Mouse (Mus musculus) embryonic facial prominence, embryonic 15.5 days (tissue): Measurements from ENCODE around the gene Vps4b. TPM values are rescaled to one million over a fixed set of nuclear protein-coding genes. Genes with fewer than 3 reads are reported as not detected.
"Not testable (repeated sequence)": the region's sequence is repeated elsewhere in the genome, so short reads cannot be mapped to it uniquely, and the experiment has no call there.

ENCODE experiments used
- ATAC-seq: fragments of 200-750 bp; cut with Nextera tagmentation; 2 replicates; pipeline ENCODE4 v1.8.0; 2017; ENCODE audit warnings: low read depth, moderate TSS enrichment; ENCODE audit not compliant: insufficient number of reproducible peaks, low FRiP score, low TSS enrichment
- H3K27ac ChIP-seq: fragments of 300-500 bp; sonication (generic); replicated peaks from 2 replicates; pipeline ENCODE4 v1.5.1; 2015; ENCODE audit warnings: mild to moderate bottlenecking, inconsistent platforms
- H3K27me3 ChIP-seq: fragments of 300-500 bp; sonication (generic); 2 replicates; pipeline ENCODE4 v1.6.1; 2015; ENCODE audit warnings: inconsistent platforms
- H3K36me3 ChIP-seq: fragments of 300-500 bp; sonication (generic); 2 replicates; pipeline ENCODE4 v1.6.1; 2015; ENCODE audit warnings: mild to moderate bottlenecking, inconsistent platforms
- H3K4me1 ChIP-seq: fragments of 300-500 bp; sonication (generic); 2 replicates; pipeline ENCODE4 v1.6.1; 2015; ENCODE audit warnings: inconsistent platforms
- H3K4me2 ChIP-seq: fragments of 300-500 bp; sonication (generic); replicated peaks from 2 replicates; pipeline ENCODE4 v1.6.1; 2015; ENCODE audit warnings: mild to moderate bottlenecking, inconsistent platforms
- H3K4me3 ChIP-seq: fragments of 300-500 bp; sonication (generic); replicated peaks from 2 replicates; pipeline ENCODE4 v1.5.1; 2015; ENCODE audit warnings: mild to moderate bottlenecking, inconsistent platforms
- H3K9ac ChIP-seq: fragments of 300-500 bp; sonication (generic); 2 replicates; pipeline ENCODE4 v1.6.1; 2015; ENCODE audit warnings: inconsistent platforms
- H3K9me3 ChIP-seq: fragments of 300-500 bp; sonication (generic); replicated peaks from 2 replicates; pipeline ENCODE4 v1.6.1; 2016; ENCODE audit warnings: inconsistent platforms
- WGBS: fragments of 180-500 bp; shearing (Covaris S2); methylation state at CpG from one replicate; pipeline ENCODE4 v1.1.7; 2015; 5-methylcytosine and 5-hydroxymethylcytosine counted together
- polyA plus RNA-seq: library from polyadenylated mRNA; unstranded; fragments of >200 nt; fragmentation: Nextera tagmentation; extraction: Ambion mirVana; gene quantifications from 2 replicates; pipeline ENCODE4 v1.2.1, GENCODE M21; 2015

The Vps4b gene
- polyA plus RNA-seq, 1 experiment from 2014 or later: 62.9 TPM

DNA sequence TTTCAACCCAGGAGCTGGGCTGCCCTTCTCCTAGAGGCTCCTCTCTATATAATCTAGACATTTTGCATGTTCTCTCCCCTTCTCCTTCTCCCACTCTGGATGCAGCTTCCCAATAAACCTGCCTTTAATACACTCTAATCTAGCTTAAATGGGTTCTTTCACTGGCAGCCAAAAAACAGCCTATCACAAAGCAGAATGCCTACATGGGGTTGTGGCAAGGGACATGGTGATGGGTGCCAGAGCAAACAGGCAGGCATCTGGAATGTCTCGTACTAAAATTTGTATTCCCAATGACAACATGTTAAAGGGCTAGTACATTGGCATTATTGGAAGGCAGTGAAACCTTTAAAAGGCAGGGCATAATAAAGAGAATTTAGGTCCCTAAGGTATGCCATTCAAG lies 45.9 kb downstream of the Vps4b start:
- Histone ChIP-seq H3K4me3 (no peak overlapping the region), H3K36me3 (peaks cover 13% of the 10 kb centered on the region), H3K4me2 (no peak overlapping the region), H3K9me3 (no peaks in the 10 kb centered on the region), H3K27me3 (no peaks in the 10 kb centered on the region), H3K4me1 (no peaks in the 10 kb centered on the region), H3K27ac (no peak overlapping the region), H3K9ac (no peak overlapping the region)
- ATAC-seq: no peak
- 63% methylated on average over 1 of the region's 1 CpGs for WGBS

DNA sequence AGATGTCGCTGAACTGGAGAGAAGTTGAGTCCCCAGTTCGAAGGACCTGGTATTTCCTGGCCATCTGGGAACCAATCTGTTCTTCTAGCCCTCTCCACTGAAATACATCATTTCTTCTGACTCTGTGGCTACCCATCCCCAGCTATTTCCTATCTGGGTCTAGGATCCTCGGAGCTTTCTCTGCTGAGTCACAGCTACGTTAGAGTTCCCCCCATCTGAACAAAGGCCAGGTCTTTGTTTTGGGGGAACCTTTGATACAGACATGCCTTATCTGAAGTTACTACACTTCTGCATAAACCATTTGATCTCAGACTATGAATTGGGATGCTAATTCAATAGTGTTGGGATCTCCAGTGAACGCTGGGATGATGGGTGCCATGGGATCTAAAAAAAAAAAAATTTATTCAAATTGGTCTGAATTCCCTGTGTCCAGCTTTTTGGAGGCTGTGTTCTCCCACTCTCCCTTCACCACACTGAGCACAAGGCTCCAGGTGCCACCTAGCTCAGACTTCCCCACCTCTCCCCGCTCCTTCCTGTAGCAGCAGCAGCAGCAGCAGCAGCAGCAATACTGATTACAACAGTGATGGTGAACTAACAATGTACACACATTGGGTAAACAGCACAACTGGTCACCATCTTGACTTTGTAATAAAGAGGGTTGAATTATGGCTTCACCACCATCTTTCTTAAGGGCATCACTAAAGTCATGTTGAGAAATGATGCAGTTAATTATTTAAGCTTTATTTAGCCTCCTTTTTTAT lies 47.8 kb downstream of the Vps4b start:
- ATAC-seq: no peak
- H3K4me3 ChIP-seq: no peak overlapping the region
- H3K9me3 ChIP-seq: no peaks in the 10 kb centered on the region
- H3K9ac ChIP-seq: no peak overlapping the region
- no peaks in the 10 kb centered on the region for H3K4me1 ChIP-seq
- H3K27ac ChIP-seq: no peak overlapping the region
- WGBS: 89% methylated on average over 6 of the region's 6 CpGs
- no peak overlapping the region for H3K4me2 ChIP-seq
- H3K27me3 ChIP-seq: no peaks in the 10 kb centered on the region
- H3K36me3 ChIP-seq: peaks cover 13% of the 10 kb centered on the region

DNA sequence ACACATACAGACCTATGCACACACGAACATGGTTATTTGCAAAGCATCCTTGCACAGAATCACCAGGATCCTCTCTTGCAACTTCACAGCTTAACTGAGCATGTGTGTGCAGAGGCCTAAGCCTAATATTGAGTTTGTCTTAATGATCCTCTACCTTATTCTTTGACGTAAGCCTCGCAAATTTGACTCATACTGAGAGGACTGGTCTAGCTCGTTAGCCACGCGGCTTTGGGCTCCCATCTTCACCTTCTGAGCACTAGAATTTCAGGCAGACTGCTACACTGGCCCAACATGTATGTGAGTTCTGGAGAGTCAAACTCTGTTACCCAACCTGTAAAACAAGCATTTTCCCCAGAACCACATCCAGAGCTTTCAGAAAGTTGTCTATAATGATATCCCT lies 53.5 kb downstream of the Vps4b start:
- Histone ChIP-seq H3K4me3 (no peak overlapping the region), H3K27ac (no peak overlapping the region), H3K27me3 (no peaks in the 10 kb centered on the region), H3K4me2 (no peak overlapping the region), H3K4me1 (no peaks in the 10 kb centered on the region), H3K9me3 (no peaks in the 10 kb centered on the region), H3K9ac (no peak overlapping the region), H3K36me3 (peaks cover 17% of the 10 kb centered on the region; the same call in 1 of the 2 replicates)
- WGBS: 85% methylated on average over 6 of the region's 6 CpGs
- ATAC-seq: no peak

DNA sequence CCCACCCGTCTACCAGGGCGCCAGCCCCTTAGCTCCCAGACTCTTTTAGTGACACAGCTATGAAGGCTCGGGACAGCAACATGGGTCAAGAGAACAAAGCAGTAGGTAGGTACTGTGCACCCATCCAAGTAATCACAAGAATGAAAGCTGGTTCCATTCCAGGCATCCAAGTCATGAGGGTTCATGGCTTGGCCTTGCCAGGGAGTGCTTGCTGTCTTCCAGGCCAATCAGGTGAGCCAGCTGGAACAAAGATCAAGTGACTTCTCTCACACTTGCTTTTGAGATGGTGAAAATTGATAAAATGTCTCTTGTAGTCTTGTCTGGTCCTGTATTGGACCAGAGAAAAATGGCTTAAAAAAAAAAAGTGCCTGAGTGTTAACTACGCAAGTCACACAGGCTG lies 55.8 kb downstream of the Vps4b start:
- Histone ChIP-seq H3K4me2 (no peak overlapping the region), H3K27ac (no peak overlapping the region), H3K9ac (no peak overlapping the region), H3K4me1 (no peaks in the 10 kb centered on the region), H3K4me3 (no peak overlapping the region), H3K36me3 (0 out of 2 replicates have a peak, but pooled peaks cover 8% of the 10 kb centered on the region), H3K27me3 (no peaks in the 10 kb centered on the region), H3K9me3 (no peaks in the 10 kb centered on the region)
- WGBS: 88% methylated on average over 4 of the region's 4 CpGs
- no peak for ATAC-seq

DNA sequence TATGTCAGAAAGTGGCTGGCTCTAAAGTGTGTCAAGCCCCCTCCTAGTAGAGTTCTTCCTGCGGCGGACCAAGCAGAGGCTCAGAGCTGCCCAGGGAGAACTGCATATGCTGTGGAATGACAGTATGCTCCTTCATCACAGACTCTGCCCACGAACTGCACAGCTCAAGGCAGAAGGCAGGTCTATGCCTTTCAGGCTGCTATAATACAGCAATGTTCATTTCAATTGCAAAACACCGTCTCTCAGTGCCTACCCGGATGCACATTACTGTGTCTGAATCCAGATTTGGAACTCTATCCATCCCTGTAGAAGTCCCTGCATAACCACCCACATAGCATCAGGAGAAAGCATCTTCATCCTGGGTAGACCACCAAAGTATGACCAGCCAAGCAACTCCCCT lies 56.7 kb downstream of the Vps4b start:
- Histone ChIP-seq H3K36me3 (0 out of 2 replicates have a peak, but pooled peaks cover 8% of the 10 kb centered on the region), H3K9me3 (no peaks in the 10 kb centered on the region), H3K27me3 (no peaks in the 10 kb centered on the region), H3K27ac (no peak overlapping the region), H3K4me2 (no peak overlapping the region), H3K4me1 (no peaks in the 10 kb centered on the region), H3K9ac (no peak overlapping the region), H3K4me3 (no peak overlapping the region)
- no peak for ATAC-seq
- 85% methylated on average over 5 of the region's 5 CpGs for WGBS

DNA sequence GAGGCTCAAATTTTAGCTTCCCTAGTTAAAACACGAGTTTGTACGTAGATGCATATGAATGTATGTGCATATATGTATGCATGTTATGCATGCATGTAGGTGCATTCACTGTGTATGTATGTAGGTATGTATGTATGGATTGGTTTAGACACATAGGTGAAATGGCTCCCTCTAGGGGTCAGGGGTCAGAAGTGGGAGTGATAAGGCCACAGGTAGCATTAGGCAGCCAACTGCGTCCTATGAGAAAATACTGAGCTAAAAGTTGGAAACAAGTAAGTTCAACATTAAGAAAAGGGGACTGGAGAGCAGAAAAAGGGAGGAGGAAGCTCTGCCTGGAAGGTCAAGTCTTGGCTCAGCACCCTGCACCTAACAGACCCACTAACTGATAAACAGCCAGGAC lies 58.4 kb downstream of the Vps4b start:
- peaks cover 18% of the 10 kb centered on the region for H3K36me3 ChIP-seq
- no peaks in the 10 kb centered on the region for H3K9me3 ChIP-seq
- no peak for ATAC-seq
- H3K4me2 ChIP-seq: no peak overlapping the region
- no peak overlapping the region for H3K27ac ChIP-seq
- 81% methylated on average over 3 of the region's 3 CpGs for WGBS
- no peak overlapping the region for H3K4me3 ChIP-seq
- no peaks in the 10 kb centered on the region for H3K27me3 ChIP-seq
- H3K4me1 ChIP-seq: no peaks in the 10 kb centered on the region
- no peak overlapping the region for H3K9ac ChIP-seq

DNA sequence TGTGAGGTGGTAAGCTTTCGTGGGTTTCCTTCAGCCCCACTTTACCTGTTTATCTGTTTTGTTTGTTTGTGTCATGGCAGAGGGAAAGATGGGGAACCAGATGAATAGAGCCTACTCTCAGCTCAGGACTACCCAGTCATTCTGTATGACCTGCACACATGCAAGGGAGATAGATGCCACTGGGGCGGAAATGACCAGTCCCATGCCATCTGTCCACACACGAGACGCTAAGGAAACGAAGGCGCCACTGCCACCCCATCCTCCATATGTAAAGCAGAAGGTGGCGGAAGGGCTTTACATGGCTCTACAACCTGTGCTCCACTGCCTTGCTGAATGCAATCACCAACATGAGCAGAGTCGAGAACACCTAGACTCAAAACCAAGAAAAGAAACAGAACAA lies 60.3 kb downstream of the Vps4b start:
- H3K4me2 ChIP-seq: no peak overlapping the region
- H3K36me3 ChIP-seq: peaks cover 10% of the 10 kb centered on the region
- H3K4me3 ChIP-seq: no peak overlapping the region
- H3K4me1 ChIP-seq: no peaks in the 10 kb centered on the region
- H3K9ac ChIP-seq: no peak overlapping the region
- no peak for ATAC-seq
- H3K9me3 ChIP-seq: no peaks in the 10 kb centered on the region
- no peaks in the 10 kb centered on the region for H3K27me3 ChIP-seq
- H3K27ac ChIP-seq: no peak overlapping the region
- 91% methylated on average over 8 of the region's 8 CpGs for WGBS

DNA sequence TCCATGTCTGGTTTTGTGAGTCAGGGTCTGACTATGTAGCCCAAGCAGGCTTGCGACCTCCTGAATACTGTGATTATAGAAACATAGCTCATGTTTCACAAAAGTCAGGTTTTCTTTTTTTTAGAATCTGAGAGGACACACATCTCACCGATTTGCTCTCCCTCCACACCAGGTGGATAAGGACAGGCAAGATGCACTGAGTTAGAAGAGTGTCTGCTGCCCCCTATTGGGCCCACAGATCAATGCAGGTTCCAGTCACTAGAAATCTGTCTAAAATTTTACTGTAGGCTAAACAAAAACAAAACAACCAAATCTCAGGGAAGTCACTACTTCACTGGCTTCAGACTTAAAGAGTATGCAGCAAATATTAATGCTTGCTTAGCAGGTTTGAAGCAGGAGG lies 60.9 kb downstream of the Vps4b start:
- ATAC-seq: no peak
- H3K9ac ChIP-seq: no peak overlapping the region
- WGBS: 52% methylated on average over 2 of the region's 2 CpGs

DNA sequence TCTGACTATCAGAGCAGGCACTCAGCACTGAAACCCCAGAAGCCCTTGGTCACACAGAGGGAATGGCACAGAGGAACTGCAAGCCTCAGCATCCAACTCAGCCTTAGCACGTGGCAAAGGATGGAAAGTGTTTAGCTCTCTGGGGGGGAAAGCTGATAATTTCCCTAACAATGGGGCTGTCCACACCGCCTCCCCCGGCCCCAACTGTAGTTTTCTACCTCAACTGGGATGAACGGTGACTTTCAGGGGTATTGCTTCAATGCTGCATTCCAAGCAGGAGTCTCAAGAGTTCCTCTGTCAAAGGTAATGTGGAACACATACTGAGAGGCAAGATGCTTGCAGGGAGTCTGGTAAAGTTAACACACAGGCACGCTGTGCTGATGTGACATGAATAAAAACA lies 74.5 kb downstream of the Vps4b start:
- Histone ChIP-seq H3K9me3 (no peaks in the 10 kb centered on the region), H3K9ac (no peak overlapping the region), H3K4me2 (no peak overlapping the region), H3K4me1 (no peaks in the 10 kb centered on the region), H3K36me3 (no peaks in the 10 kb centered on the region), H3K4me3 (no peak overlapping the region), H3K27me3 (no peaks in the 10 kb centered on the region), H3K27ac (no peak overlapping the region)
- 40% methylated on average over 5 of the region's 5 CpGs for WGBS
- no peak for ATAC-seq

More for the DNA sequence above, 60.9 kb downstream of the Vps4b start:
- no peaks in the 10 kb centered on the region for H3K4me1 ChIP-seq
- H3K4me3 ChIP-seq: no peak overlapping the region
- H3K27ac ChIP-seq: no peak overlapping the region
- H3K36me3 ChIP-seq: peaks cover 10% of the 10 kb centered on the region
- H3K27me3 ChIP-seq: no peaks in the 10 kb centered on the region
- H3K4me2 ChIP-seq: no peak overlapping the region
- no peaks in the 10 kb centered on the region for H3K9me3 ChIP-seq

DNA sequence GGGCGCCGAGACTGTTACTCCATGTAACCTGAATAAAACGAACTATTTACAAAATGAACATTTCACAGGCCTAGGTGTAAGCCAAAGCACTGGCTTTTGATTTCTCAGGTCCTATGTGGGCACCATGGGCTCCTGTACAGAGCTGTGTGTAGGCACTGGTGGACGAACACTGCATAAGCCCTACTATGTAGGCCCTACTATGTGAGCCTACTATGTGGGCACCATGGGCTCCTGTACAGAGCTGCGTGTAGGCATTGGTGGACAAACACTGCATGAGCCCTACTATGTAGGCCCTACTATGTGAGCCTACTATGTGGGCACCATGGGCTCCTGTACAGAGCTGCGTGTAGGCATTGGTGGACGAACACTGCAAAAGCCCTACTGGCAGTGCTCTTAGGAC lies 78.8 kb downstream of the Vps4b start:
- H3K27ac ChIP-seq, H3K27me3 ChIP-seq, ATAC-seq, H3K4me2 ChIP-seq, H3K9ac ChIP-seq, H3K4me1 ChIP-seq, H3K4me3 ChIP-seq, H3K36me3 ChIP-seq, H3K9me3 ChIP-seq: not testable (repeated sequence)
- WGBS: 67% methylated on average over 7 of the region's 7 CpGs

DNA sequence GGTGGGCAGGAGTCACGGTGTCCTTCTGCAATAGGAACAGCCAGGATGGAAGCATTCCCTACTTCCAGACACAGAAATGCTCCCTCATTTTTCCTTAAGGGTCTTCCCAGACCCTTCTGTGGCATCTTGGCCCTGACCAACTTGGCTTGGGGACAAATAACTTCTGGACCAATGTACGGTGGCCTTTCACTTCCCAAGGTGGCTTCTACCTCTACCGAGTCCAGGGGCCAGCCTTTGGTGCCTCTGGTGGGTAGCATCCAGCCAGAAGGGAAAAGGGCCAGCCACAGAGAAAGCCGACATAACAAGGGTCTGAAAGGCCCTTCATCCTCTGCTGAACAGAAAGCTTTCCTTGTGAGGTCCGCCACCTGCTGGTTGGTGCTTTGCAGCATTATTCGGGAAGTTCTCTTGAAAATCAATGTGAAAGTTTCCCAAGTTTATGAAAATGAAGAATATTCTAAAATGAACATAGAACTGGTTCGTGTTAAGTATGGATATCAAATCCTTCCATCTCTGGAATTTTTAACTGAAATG lies 79.4 kb downstream of the Vps4b start:
- no peak overlapping the region for H3K4me2 ChIP-seq
- ATAC-seq: no peak
- H3K9me3 ChIP-seq: no peaks in the 10 kb centered on the region
- H3K4me1 ChIP-seq: peaks cover 11% of the 10 kb centered on the region; the same call in 1 of the 2 replicates
- no peak overlapping the region for H3K9ac ChIP-seq
- H3K27ac ChIP-seq: no peak overlapping the region
- no peaks in the 10 kb centered on the region for H3K27me3 ChIP-seq
- WGBS: 25% methylated on average over 7 of the region's 7 CpGs
- no peak overlapping the region for H3K4me3 ChIP-seq
- no peaks in the 10 kb centered on the region for H3K36me3 ChIP-seq

DNA sequence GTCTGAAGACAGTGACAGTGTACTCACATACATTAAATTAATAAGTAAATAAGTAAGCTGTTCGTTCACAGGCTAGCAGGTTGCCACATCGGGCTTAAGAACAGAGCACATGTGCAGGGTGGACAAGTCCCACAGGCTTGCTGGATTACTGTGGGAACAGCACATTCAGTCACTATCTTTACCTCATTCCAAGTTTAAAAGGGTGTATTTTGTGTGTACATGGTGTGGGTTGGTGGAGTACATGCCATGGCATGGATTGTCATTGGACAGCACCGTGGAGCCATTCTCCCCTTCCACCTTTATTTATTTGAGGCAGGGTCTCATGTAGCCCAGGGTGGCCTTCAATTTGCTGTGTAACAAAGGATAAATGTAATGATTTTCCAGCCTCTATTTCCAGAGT lies 80.4 kb downstream of the Vps4b start:
- no peaks in the 10 kb centered on the region for H3K27me3 ChIP-seq

More for the DNA sequence above, 80.4 kb downstream of the Vps4b start:
- no peak for ATAC-seq
- Histone ChIP-seq H3K36me3 (no peaks in the 10 kb centered on the region), H3K9ac (no peak overlapping the region), H3K4me2 (no peak overlapping the region), H3K4me3 (no peak overlapping the region), H3K27ac (no peak overlapping the region), H3K9me3 (no peaks in the 10 kb centered on the region), H3K4me1 (peaks cover 16% of the 10 kb centered on the region; the same call in 1 of the 2 replicates)
- WGBS: 86% methylated on average over 3 of the region's 3 CpGs
